Mouse (Mus musculus): ENCODE results near the gene Eif4e1b.

Eif4e1b gene

DNA sequence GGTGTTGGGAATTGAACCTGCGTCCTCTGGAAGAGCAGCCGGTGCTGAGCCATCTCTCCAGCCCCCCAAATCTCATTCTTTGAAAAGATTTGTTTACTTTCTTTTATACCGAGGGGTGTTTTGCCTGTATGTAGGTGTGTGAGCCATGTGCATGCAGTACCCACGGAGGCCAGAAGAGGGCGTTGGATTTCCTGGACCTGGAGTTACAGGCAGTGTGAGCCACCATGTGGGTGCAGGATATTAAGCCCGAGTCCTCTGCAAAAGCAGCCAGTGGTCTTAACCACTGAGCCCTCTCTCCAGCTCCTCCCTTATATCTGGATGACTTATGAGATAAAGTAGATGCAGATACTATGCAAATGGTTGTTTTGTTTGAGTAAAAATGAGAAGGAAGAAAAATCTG, 19.2 kb downstream of the Eif4e1b start:
- DNase-seq = no peak

GRCm38 (mm10) chr13:54805134-54805838, 21.5 kb downstream of the Eif4e1b start:
- DNase-seq = peak; percentile 71 to 76

GRCm38 (mm10) chr13:54806434-54806976, 22.7 kb downstream of the Eif4e1b start:
- DNase-seq = no peak

DNA sequence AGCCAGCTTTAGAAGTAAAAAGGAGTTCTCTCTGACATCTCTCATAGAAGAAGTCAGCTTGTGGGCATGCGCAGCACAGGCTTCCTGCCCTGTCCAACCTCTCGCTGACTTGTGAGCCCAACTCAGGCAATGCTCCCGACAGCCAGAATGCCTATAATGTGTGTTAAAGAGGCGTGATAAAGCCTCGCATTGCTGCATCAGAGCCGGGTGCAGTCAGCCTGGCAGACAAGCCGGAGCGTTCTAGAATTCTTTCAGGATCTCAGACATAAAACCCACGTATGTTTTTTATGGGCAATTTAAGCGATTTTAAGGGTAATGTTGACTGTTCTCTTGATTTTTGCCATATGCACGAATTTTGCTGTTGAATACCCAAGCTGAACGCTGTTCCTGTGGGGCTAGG, 24.3 kb downstream of the Eif4e1b start:
- DNase-seq = no peak

- peak in 1 of 2 experiments; percentile 19 for DNase-seq
Observed at GRCm38 (mm10) chr13:54811476-54811875, 27.7 kb downstream of the Eif4e1b start.

- peak in 1 of 2 experiments; percentile 9 for DNase-seq
Observed at GRCm38 (mm10) chr13:54813381-54813780, 29.6 kb downstream of the Eif4e1b start.

- no peak for DNase-seq
Observed at GRCm38 (mm10) chr13:54818399-54819254, 34.8 kb downstream of the Eif4e1b start.

DNA sequence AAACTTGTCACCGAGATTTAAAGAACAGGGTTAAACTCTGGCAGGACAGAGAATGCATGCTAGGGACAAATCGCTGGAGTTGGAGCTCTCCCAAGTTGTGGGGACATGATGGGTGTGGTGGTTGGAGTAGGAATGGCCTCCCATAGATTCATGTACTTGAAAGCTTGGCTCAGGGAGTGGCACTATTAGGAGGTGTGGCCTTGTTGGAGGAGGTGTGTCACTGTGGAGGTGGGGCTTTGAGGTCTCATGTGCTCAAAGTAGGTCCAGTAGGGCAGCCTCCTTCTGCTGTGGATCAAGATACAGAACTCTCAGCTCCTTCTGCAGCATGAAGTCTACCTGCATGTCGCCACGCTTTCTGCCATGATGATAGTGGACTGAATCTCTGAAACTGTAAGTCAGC, 37.3 kb downstream of the Eif4e1b start:
- DNase-seq = no peak

DNA sequence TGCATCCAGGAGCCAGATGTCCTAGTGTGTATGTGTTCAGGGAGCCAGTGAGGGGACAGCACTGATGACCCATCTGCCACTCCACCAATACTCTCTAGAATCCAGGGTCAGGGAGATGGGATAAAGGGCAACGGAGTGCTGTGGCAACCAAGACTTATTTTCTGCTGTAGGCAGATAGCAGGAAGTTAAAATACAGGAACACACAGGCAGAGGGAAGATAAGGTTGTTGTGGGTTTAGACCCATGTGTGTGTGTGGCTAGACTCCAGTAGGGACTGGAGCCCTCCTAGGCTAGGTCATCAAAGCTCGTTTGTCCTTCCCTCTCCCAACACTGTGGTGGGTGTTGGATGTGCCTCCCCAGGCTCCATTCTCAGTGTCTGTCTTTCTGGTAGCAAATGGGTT, 38.1 kb downstream of the Eif4e1b start:
- DNase-seq = no peak

DNA sequence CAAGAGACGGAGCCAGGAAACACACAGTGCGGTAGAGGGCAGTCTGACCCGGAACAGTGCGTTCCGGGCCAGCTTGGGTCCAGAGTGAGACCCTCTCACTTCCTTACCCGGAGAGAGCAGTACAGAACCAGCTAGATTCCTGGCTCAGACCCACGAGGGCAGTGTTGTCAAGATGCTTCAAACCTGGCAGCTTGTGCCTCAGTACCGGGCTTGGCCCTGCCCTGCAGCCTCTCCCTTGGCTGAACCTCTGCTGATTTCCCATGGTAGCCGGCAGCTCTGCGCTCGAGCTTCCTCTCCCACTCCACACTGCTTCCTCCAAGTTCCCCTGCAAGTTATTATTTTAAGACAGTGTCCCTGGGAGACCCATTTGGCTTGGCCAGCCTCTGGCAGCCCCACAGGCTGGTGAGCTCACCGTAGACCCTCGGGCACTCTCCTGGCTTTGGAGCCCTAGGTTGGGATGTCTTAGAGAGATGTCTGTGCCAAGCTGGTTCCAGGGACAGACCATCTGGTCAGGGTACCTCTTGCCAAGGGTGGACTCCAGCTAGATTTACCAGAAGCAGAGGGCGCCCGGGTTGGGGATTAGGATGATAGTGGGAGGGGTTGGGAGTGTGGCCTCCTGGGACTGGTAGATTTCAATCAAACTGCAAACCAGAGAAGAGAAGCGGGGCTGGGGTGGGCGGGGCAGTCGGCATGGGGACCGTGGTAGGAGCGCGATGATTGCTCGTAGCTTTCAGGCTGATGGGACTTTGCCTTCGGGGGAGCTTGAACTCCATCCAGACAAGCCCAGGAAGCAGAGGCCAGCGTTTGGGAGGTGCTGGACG, 40.5 kb downstream of the Eif4e1b start:
- DNase-seq = peak; percentile 92 to 95

DNA sequence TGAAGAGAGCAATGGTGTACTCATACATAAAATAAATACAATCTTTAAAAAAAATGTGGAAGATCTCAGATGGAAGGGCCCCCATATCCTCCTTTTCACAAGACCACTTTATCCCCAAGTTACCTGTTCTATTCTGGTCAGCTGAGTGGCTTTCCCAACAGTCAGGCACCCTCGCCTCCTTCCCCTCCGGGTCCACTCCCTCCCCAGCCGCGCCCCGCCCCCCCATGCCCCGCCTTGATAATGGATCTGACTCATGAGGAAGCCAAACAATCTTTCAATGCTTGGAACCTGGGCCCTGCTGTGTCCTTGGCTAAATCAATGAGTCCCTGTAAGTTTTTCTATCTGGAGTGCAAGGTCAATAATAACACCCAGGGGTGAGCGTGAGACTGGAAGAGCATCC, 44.2 kb downstream of the Eif4e1b start:
- no peak for DNase-seq

- DNase-seq = no peak
Observed at GRCm38 (mm10) chr13:54828508-54828907, 44.7 kb downstream of the Eif4e1b start.

GRCm38 (mm10) chr13:54829450-54829849, 45.7 kb downstream of the Eif4e1b start:
- DNase-seq = no peak

GRCm38 (mm10) chr13:54836351-54837030, 52.7 kb downstream of the Eif4e1b start:
- DNase-seq = peak; percentile 41 to 60

DNA sequence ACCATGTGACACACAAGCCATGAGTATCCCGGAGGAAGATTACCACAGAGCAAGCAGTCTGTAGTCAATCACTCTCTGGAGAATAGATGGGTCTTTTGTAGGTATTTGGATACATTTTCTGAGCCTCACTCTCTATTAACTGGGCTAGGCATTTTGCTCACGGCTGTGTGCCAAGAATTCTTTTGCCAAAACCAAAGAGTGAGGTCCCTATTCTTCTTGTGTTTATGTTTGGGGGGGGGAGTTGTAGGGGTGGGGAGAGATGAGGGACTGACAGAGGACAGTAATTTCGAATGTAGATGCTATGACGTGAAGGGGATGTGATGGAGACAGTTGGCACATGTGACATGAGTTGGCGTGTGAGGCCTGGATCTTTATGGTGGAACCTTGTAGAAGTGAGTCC, 53.3 kb downstream of the Eif4e1b start:
- DNase-seq = peak in 1 of 2 experiments; percentile 23

DNA sequence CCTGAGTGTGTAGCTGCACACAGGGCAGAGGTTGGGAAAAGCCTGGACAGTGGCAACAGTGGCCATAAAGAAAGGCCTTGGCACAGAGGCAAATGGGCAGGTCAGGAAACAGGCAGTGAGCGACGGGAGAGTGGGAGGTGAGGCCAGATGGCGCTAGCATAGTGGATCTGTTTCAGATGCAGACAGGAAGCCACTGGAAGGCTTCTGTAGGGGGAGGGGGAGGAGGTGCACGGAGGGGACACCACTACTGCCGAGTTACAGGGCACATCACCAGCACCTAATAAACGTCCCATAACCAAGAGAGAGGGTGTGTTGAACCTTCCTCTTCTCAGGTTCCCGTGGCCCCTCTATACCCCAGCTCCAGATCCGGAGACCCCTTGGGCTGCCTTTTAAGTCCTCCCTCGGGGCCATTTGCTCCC, 53.7 kb downstream of the Eif4e1b start:
- DNase-seq = peak; percentile 63 to 73

Data from cerebellum, postnatal 25 days (tissue).